Mouse (Mus musculus) liver, postnatal 0 days (tissue): ENCODE data around the gene 4930544D05Rik.

Source experiments
- CTCF ChIP-seq: sonication (generic); IDR thresholded peaks from 2 replicates; pipeline ENCODE4 v1.5.1; 2016; ENCODE audit warnings: antibody characterized with exemption, low read depth
- EP300 ChIP-seq: IDR thresholded peaks from 2 replicates; pipeline ENCODE4 v1.6.1; 2016; ENCODE audit warnings: antibody characterized with exemption, low read depth, mild to moderate bottlenecking

DNA sequence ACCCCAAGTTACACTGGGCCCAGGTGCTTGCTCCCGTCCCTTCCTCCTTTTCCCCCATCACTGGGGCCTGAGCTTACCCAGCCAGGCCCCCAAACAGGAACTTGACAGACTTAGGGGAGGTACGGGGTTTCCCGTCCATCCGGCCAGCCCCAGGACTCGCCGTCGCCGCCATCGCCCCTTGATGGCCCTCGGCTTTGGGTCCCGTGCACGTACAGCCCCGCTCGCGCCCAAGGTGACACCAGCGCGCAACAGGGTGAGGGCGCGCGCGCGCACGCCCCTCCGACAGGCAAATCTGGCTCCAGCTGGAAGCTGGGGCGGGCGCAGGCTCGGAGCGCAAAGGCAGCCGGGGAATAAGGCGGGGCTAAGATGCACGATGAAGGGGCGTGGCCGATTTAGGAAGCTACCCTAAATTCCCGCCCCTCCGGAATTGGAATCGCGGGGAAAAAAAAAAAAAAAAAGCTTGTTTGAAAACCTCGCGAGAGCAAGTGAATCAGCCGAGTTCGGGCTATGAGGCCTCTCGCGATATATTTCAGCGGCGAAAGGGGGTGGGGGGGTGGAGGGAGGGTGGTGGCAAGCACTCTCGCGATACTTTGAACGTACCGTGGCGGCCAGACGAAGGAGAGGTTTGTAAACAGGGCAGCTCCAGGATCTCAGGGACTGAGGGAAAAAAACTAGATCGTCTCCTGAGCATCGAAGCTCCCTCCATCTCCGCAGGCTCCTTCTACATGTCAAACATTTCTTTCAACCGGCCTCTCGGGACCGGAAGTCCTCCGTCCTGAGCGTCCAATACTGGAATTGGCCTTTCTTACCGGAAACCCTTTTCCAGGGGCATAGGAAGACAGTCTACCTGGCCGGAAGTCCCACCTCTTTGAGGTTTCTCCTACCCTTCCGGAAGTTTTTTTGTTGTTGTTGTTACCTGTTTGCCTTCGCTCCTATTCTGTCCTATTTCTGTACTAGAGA, 31.3 kb downstream of the 4930544D05Rik start, which contains the start of the genes Rnf167 and Slc25a11:
- TF ChIP-seq CTCF (peak; percentile 46), EP300 (peak; percentile 85)
